Mouse (Mus musculus): ENCODE data around the gene Gm5447. TPM values are rescaled to one million over a fixed set of nuclear protein-coding genes. Genes with fewer than 3 reads are reported as not detected.

Gm5447 gene
- 0.01 TPM in 1 of 2 replicates, not detected in the other for polyA plus RNA-seq (2012; rRNA removed)

GRCm38 (mm10) chr13:30973501-30974246 lies at the start of gene Gm5447, which contains the start of gene Exoc2:
TSS of gene Gm5447 (plus strand) at chr13:30974204.
TSS of gene Exoc2 (minus strand) at chr13:30974093.

GRCm38 (mm10) chr13:30947540-30947939 lies 26.5 kb upstream of the Gm5447 start, which contains the start of gene Hus1b:
TSS of gene Hus1b (minus strand) at chr13:30947759.

Other genes starting within 250 kb of the Gm5447 start
- gene Irf4, start 225.0 kb upstream of the Gm5447 start, polyA plus RNA-seq (2012; rRNA removed) = 1.6 and 2.0 TPM in 2 replicates
- 0.05 and 0.07 TPM in 2 replicates for gene Hus1b, start 26.4 kb upstream of the Gm5447 start, polyA plus RNA-seq (2012; rRNA removed)
- gene Exoc2, start 111 bp upstream of the Gm5447 start, polyA plus RNA-seq (2012; rRNA removed) = 5.6 and 6.3 TPM in 2 replicates

All from liver, embryonic 18 days (tissue).